Mouse (Mus musculus): ENCODE measurements around the gene Rgr.
A peak's percentile ranks its signal among the peaks of the same experiment; 100 is the strongest.

The Rgr gene

DNA sequence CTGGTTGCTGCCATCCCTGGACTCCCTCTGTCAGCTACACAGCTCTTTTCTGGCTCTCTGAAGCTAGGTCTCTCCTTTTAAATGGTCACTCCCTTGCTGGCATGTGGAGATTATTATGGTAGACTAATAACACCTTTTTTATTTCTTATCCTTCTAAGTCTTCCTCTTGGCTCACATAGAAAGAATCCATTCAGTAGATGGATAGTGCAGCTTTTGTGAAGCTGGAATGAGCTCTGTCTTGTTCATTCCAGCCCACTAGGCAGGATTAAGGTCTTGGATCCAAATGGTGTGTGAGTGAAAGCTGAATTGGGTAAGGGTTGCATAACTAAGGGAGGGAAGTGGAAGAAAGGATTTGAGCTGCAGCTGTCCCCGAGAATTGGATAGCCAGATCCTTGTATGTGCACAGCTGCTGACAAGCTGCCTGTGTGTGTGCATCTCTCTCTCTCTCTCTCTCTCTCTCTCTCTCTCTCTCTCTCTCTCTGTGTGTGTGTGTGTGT, at the start of gene Rgr:
Gene Rgr, minus strand, starts transcription at position 51 of the 497 bp plus-strand sequence.
- no peak for DNase-seq (ENCODE audit: low read depth, low spot score)

DNA sequence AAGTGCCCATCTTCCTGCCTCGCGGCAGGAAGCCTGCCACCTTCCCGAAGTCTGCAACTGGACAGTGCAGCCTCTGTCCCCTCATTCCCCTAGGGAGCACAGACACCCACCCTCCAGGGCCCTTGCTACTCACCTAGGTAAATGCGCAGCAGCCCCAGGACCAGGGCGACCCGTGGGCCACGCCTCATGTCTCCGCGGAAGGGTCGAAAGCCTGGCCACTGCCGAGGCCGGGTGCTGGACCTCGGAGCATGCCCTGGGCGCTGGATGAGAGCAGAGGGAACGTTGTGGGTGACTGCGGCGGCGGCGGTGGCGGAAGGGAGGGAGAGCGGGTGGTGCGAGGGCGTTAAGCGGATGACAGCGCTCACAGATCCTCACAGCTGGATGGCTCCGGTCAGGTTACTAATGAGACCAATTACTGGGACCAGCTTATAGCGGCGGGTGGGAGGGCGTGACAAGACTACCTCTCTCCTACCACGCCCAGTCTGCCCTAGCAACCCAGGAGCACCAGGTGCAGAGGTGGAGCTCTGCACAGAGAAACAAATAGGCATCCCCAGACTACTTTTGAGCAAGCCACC, 49.3 kb upstream of the Rgr start, which contains the start of gene Cdhr1:
Gene Cdhr1, minus strand, starts transcription at position 392 of the 575 bp plus-strand sequence.
- DNase-seq (ENCODE audit: low read depth, low spot score) = no peak

DNA sequence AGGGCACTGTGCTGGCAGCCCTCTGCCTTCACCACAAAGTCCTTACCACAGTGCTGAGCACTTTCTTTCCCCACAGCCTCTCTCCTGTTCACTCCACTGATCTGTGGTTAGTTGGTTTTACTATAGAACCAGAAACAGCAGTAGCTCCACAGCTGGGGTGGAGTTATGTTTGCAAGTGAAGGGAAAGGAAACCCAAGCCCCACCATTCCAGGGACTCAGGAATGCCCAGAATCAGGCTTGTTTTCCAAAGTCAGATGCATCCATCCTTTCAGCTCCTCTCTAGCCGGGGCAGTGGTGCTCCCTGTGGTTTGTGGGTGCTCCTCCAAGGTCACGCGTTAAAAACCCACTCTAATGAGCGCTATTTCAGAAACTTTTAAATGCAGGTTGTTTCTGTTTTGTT, 46.8 kb upstream of the Rgr start:
- DNase-seq (ENCODE audit: low read depth, low spot score) = no peak

DNA sequence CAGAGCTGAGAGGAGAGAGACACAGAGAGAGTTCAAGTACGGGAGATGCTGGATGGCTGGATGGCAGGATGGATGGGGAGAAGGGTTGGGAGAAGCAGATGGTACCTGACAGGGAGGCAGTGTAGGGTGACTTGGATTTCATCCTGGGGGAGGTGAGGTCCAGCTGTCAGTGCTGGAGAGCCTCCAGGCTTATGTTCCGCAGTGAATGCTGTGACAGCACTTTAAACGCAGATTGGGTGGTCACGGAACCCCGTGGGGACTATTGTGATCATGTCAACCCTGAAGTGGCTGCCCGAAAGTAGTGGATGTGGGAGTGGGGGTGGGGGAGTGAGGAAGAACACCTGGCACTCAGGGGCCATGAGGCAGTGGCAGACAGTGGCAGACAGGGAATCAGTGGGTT, 45.7 kb upstream of the Rgr start:
- no peak for DNase-seq (ENCODE audit: low read depth, low spot score)

DNA sequence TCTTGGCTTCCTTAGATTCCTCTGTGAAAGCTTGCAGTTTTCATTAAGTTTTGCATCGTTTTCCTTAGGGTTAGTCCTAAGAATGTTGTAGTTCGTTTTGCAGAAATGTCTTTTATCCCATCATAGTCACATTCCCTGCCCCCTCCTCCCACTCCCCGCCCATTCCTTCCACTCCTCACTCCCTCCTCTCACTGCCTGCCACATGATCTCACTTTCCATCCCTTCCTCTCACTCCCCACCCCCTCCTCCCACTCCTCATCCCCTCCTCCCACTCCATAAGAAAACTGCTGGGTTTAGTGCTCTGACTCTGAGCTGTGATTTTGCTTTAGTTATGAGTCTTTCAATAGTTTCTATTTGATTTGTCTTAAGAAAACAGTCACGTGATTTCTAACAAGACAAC, 35.0 kb upstream of the Rgr start:
- no peak for DNase-seq (ENCODE audit: low read depth, low spot score)

DNA sequence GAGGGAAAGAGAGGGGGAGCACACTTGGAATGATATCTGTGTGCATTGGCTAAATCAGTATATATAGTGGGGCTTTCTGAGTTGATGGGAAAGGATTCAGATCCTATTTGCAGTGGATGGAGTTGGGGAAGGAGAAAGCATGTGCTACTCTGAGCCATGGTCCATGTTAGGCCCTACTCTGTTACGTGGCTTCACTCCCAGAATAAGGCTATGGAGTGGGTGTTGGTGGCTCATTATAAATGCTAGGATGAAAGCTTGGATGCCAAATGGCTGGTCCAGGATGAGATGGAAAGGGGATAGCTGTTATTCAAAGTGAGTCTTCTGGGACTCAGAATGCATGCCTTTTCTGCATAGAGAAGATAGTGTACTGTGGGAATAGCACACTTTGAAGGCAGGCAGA, 32.0 kb upstream of the Rgr start:
- DNase-seq (ENCODE audit: low read depth, low spot score) = no peak

DNA sequence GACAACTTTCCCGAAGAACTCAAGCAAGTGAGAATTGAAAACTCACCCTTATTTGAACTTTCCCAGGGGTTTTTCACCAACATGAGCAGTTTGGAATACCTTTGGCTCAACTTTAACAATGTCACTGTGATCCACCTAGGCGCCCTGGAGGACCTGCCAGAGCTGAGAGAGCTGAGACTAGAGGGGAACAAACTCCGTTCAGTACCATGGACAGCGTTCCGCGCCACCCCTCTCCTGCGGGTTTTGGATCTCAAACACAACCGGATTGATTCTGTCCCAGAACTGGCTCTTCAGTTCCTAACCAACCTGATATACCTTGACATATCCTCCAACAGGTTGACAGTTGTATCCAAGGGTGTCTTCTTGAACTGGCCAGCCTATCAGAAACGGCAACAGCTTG, 19.8 kb upstream of the Rgr start:
- DNase-seq (ENCODE audit: low read depth, low spot score) = peak; percentile 6

DNA sequence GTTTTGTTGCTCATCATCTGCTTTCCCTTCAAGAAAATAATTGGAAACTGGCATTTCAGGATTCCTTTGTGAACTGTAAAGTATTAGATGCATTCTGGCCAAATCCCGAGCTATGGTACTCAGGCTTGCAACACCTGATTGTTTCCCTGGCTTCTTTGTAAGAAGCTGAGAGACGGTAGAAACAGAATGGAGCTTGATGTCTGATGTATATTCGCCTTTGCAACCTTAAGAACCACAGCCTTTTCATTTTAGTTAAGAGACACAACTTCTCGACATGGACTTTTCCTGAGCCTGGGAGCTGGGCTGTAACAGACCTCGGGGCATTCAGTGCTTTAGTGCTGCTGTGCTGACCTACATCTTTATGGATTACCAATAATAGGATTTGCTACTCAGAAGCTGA, 18.9 kb upstream of the Rgr start, which contains the start of gene Lrit2:
Gene Lrit2, plus strand, starts transcription at position 301 of the 400 bp plus-strand sequence.
- DNase-seq (ENCODE audit: low read depth, low spot score) = no peak

DNA sequence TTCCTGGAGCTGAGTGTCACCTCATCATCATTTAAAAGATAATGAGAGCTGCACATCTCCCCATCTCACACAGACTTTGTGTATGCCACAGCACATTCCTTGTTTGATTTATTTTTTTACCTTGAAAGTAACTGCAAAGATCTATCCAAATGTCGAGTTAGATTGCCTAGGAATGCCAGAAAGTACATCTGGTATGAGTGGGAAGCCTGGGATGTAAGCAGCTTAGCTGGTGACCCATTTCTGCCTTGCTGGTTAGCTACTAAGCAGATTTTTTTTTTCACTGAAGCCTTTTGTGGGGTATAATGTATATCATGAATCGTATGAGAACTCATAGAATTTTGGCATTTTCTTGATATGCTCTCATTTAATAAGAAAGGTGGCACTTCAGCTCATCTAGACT, 17.9 kb upstream of the Rgr start:
- DNase-seq (ENCODE audit: low read depth, low spot score) = no peak

DNA sequence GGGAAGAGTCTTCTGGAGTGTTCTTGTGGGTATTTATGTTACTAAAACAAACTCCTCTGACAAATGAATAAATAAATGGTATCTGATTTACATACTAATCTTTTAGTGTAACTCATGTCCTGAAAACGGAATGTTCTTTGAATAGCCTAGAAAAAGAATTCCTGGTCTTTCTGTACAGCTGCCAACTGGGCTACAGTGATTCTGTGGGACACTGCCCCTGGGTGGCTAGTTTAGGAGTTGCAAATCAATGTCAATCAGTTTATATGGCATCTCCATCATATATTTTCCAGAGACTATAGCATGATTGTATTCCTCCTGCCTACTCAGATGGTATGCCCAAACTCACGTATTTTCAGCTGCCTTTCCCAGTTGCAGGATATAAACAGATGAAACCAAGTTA, 16.1 kb upstream of the Rgr start:
- no peak for DNase-seq (ENCODE audit: low read depth, low spot score)

DNA sequence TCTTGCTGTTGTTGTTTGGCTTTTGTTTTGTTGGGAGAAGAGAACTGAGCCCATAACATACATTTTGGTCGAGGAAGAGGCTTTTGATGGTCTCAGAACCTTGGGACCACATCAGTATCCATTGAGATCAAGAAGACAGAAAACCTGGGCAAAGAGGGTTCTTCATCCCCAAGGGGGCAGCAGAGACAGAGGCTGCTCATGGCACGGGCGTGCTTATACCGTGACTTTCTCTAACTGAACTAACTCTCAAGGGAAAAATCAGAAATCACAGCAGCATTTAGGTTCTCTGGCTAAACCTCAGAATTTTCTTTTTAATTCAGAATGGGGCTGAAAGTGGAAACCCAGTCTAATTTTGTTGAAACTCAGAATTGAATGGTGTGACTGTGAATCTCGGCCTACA, 14.3 kb downstream of the Rgr start:
- DNase-seq (ENCODE audit: low read depth, low spot score) = peak; percentile 18

DNA sequence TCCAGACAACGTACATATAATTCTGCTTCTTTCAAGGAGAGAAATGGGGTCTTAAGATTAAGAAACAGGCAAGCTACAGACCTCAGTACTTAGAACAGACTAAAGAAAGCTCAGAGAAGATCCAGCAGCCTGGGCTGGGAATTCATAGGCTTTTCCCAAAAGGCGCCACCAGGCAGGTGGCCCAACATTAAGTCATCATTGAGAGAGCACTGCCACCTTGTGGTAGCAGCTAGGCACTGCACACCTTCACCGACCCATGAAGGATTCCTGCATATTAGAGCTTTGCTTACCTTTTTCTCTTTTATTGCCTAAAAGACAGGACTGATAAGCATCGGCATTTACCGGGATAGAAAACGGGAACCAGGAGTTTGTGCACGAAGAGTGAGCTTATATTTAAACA, 15.5 kb downstream of the Rgr start:
- DNase-seq (ENCODE audit: low read depth, low spot score) = peak; percentile 55

DNA sequence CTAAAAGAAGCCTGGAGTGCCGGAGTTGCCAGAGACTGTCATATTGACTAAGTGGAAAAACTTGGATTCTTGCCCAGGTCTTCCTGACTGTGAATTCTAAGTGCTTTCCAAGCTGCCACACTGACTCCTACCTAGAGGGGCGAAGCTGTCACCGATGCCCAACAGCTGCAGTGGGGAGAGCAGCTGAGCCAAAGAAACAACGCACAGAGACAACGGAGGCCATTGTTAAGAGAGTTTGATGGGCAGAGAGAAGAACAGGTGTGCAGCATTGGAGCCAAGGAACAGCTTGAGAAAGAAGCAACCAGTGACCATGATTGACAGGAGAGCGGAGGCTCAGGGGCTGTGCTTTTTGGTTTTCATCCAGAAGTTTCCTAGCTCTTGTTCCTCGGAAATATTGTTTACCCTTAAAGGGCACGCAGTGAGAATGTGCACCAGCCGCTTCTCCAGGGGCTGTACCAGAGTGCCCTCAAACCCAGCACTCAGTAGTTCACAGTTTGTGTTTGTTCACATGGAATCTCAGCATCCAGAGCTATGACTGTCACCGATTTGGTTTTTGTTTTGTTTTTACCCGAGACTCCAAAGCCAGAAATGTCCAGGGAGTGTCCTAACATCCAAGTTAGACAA, 16.2 kb downstream of the Rgr start:
- no peak for DNase-seq (ENCODE audit: low read depth, low spot score)

DNA sequence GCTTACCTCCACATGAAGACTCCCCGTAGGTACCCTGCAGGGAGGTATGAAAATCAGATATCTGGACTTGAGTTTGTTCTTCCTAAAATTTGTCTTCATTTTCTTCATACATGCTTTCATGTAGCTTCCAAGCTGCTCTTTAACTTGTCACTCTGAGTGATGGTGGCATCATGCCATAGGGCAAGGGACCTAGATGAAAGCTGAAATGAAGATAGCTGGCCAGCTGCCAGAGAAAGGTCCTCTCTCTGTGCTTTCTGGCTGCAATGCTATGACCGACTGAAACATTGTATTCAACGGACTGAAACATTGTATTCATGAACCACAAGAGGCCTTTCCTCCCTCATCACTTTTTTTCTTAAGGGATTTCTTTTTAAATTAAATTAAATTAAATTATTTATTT, 20.2 kb downstream of the Rgr start:
- DNase-seq (ENCODE audit: low read depth, low spot score) = no peak

DNA sequence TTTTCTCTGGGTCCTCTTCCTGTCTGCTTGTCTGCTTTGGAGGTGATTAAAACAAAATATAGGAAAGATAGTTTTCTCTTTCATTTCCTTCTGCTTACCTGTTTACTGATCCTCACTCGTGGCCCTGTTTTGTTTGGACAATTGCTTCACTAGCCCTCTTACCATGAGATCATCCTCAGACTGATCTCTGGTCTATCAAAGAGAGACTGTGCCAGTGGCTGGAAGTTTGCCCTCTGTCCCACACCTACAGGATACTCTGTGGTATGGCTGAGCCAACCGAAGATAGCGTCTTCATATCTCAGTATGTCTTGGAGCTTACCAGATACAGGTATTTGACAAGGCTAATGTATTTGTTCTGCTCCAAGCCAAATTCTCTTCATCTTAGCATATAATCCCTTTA, 20.8 kb downstream of the Rgr start:
- no peak for DNase-seq (ENCODE audit: low read depth, low spot score)

DNA sequence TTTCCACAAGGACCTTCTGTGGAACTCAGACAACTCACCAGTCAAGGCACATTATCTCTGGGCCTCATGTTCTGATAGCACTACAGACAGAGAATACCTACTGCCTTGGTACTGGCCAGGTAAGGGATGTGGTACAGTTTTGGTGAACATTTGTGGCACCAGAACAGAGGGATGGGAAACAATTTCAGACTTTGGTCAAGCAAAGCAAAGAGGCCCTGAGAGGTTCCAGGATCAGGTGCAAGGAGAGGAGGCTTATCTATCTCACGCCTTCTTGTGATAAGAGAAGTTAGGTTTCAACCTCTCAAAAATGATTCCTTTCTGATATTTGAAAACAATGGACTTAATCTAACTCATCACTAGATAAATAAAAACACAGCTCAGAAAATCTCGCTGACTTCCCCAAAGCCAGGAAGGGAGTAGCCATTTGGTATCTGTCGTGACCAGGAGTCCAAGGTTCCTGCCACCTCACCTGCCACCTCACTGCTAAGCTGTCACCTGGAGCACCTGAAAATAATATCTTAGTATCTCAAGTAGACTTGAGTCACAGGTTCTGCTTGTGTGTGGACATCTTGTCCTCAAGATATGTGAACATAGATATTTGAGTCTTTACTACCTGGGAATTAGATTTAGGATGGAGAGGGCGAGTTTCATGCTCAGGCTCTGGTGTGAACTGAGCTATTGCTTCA, 21.4 kb downstream of the Rgr start:
- DNase-seq (ENCODE audit: low read depth, low spot score) = no peak

DNA sequence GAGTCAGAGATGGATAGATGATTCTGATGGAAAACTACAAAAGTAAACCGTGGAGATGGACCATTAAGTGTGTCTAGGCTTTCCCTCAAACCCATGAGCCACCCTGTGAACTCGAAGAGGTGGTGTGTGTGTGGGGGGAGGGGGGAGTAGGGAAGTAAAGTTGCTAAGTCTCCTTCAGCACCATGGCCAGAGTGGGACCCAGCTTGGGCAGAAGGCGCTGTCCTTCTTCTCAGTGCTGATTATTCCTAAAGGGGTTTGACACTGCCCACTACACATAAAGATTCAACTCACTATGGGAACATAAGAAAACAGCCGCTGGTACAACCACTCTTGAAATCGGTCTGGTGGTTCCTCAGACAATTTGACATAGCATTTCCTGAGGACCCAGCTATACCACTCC, 32.9 kb downstream of the Rgr start:
- DNase-seq (ENCODE audit: low read depth, low spot score) = peak; percentile 36

DNA sequence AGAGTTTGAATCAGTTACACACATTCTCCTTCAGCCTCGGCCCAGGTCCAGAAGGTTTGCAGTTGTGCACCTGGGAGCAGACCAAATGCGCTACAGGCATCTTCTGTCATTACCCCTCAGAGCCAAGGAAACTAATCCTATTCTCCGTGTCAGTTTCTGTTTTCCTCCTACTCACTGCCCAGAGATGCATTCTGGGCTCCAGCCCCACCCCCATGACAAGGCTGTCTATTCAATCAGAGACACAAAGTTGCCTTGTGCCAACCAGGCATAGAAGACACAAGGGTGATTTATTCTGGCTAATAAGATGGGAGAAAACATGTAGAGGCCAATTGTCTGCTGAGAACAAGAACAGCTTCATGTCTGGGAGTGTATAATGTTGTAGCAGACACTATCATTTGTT, 35.1 kb downstream of the Rgr start:
- no peak for DNase-seq (ENCODE audit: low read depth, low spot score)

DNA sequence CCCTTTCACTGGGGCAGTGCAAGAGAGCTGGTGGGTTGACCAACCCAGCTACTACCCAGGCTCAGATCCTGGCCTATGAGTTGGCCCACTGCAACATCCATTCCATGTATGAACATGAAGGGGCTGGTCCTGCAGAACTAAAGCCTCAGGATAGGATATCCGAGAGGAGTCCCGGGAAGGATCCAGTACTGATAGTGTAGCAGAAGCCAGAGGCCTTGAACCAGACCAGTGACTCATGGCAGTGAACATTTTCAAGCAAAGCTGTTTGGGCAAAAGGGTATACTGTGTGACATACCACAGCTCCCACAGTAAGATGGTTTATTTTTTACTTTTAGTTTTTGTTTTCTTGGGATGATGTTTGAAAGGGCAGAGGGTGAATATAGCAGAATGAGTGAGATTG, 39.1 kb downstream of the Rgr start:
- DNase-seq (ENCODE audit: low read depth, low spot score) = no peak

DNA sequence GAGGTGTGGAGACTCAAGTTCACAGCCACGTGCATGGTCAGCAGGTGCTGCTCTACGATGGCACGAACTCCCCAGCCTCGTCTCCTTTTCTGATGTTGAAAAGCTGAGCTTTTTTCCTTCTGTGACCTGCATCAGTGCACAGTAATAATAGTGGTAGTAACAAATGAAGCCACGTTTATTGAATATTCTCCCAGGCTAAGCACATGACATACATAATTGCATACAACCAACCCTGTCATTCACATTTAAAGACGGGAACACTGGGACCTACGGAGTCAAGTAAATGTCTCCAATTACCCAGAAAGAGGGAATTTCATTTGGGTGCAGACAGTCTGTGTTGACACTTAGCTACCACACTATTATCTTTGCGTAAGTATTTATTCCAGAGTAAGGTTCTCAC, 42.3 kb downstream of the Rgr start:
- DNase-seq (ENCODE audit: low read depth, low spot score) = no peak

DNA sequence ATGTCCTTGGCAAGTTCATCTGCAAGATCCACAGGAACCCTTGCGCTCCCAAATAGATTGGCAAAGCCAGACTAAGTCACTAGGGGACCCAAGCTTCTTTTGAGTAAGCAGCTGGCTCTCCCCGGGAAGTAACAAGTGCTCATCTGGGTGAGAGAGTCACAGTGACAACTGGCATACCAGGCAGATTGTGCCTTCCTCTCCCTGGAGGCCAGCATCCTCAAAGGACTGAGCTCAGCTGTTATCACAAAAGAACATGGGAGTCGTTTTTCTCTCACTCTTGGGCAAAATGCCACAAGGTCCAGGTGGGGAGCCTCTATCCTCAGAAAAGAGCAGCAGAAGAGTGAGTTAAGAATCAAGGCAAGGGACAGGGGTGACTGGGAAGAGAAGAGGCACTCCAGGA, 42.9 kb downstream of the Rgr start:
- DNase-seq (ENCODE audit: low read depth, low spot score) = no peak

DNA sequence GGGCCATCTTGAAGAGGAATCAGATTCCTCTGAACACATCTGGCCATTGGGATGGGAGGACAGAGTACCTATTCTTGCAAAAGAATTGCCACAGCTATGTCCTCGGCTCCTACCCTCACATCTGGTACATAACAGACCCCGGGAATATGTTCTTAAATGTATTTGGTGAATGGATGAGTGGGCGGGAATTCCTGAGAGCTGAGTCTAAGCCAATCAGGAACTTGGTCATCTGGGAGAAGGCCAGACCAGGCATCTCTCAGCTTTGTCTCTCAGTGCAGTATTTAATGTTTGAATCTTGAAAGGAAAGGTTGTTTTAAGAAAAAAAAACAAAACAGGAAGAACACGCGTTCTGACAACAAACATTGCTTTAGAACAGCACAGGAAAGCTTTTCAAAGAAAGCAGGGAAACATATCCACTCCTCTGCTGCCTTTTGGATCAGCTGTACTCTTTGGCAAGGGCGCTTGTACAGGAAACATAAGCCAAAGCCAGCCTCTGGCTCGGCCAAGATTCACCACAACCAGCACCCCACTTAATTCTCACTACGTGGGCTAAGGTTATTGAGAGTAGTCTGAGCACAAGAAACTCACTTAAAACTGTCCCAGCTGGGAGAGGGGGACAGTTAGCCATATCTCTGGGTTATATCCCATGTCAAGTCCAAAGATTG, 45.2 kb downstream of the Rgr start:
- no peak for DNase-seq (ENCODE audit: low read depth, low spot score)

DNA sequence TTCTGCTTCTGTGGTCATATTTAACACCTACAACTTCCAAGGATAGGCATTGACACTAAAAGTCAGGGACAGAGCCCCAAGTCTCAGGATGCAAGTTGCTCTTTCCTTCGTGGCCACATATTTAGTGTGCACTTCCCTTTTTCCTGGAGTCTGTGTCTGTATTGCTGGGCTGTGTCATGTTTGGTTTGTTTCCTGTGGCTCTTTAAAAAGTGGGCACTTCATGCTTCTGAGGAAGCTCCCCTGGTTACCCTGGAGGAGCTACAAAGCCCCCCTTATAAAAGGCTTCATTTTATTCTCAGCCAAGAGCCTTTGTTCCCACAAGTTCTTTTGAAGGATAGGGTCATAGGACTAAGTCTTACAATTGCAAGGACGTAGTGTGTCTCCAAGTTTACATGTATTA, 45.9 kb downstream of the Rgr start:
- no peak for DNase-seq (ENCODE audit: low read depth, low spot score)

All from A20 (cell line).